Mouse (Mus musculus) cerebellum, adult (tissue): Measurements from ENCODE around the gene Adgrd1.
A peak's percentile ranks its signal among the peaks of the same experiment; 100 is the strongest.

ENCODE experiments used
- ATAC-seq: cut with Nextera tagmentation; 2 replicates; pipeline ENCODE4 v1.9.2; 2017; ENCODE audit warnings: mild to moderate bottlenecking, moderate library complexity, mixed read lengths; ENCODE audit not compliant: insufficient number of reproducible peaks, low FRiP score, low TSS enrichment

Adgrd1 gene

GRCm38 (mm10) chr5:129148485-129148884 is 51.9 kb downstream of the Adgrd1 start:
- no peak for ATAC-seq

GRCm38 (mm10) chr5:129155023-129155901 is 58.7 kb downstream of the Adgrd1 start:
- no peak for ATAC-seq

GRCm38 (mm10) chr5:129155902-129156311 is 59.4 kb downstream of the Adgrd1 start:
- ATAC-seq = no peak

- ATAC-seq = no peak
Measured at GRCm38 (mm10) chr5:129161372-129162051, 65.0 kb downstream of the Adgrd1 start.

GRCm38 (mm10) chr5:129163416-129163815 is 66.9 kb downstream of the Adgrd1 start:
- no peak for ATAC-seq

GRCm38 (mm10) chr5:129164091-129164490 is 67.5 kb downstream of the Adgrd1 start:
- no peak for ATAC-seq

- no peak for ATAC-seq
Measured at GRCm38 (mm10) chr5:129164911-129165584, 68.5 kb downstream of the Adgrd1 start.

GRCm38 (mm10) chr5:129165595-129165994 is 69.0 kb downstream of the Adgrd1 start:
- ATAC-seq = no peak

GRCm38 (mm10) chr5:129169090-129169489 is 72.5 kb downstream of the Adgrd1 start:
- no peak for ATAC-seq

- ATAC-seq = no peak
Measured at GRCm38 (mm10) chr5:129169567-129169966, 73.0 kb downstream of the Adgrd1 start.

GRCm38 (mm10) chr5:129172533-129172932 is 76.0 kb downstream of the Adgrd1 start:
- no peak for ATAC-seq

GRCm38 (mm10) chr5:129175925-129176324 is 79.4 kb downstream of the Adgrd1 start:
- ATAC-seq = no peak

- peak; percentile 83 for ATAC-seq
Measured at GRCm38 (mm10) chr5:129177697-129178511, 81.4 kb downstream of the Adgrd1 start.

- no peak for ATAC-seq
Measured at GRCm38 (mm10) chr5:129179356-129179755, 82.8 kb downstream of the Adgrd1 start.

- ATAC-seq = no peak
Measured at GRCm38 (mm10) chr5:129179995-129180714, 83.6 kb downstream of the Adgrd1 start.

- ATAC-seq = no peak
Measured at GRCm38 (mm10) chr5:129180715-129181228, 84.2 kb downstream of the Adgrd1 start.

GRCm38 (mm10) chr5:129181450-129181849 is 84.9 kb downstream of the Adgrd1 start:
- no peak for ATAC-seq

- ATAC-seq = no peak
Measured at GRCm38 (mm10) chr5:129182554-129182953, 86.0 kb downstream of the Adgrd1 start.

GRCm38 (mm10) chr5:129186260-129186659 is 89.7 kb downstream of the Adgrd1 start:
- ATAC-seq = no peak
